Mouse (Mus musculus) hindbrain, embryonic 14.5 days (tissue): Measurements from ENCODE around the gene Carm1. TPM values are rescaled to one million over a fixed set of nuclear protein-coding genes. Genes with fewer than 3 reads are reported as not detected.
A peak's percentile ranks its signal among the peaks of the same experiment; 100 is the strongest.
"Not testable (repeated sequence)": the region's sequence is repeated elsewhere in the genome, so short reads cannot be mapped to it uniquely, and the experiment has no call there.

Experiments
- ATAC-seq: fragments of 200-750 bp; cut with Nextera tagmentation; 2 replicates; pipeline ENCODE4 v1.8.0; 2017; ENCODE audit warnings: moderate number of reproducible peaks, mild to moderate bottlenecking, moderate TSS enrichment, moderate library complexity; ENCODE audit not compliant: low FRiP score
- DNase-seq: peaks from one replicate; pipeline ENCODE4 v3.0.0-alpha.2; 2015; ENCODE audit warnings: low spot score
- H3K27ac ChIP-seq: fragments of 300-500 bp; sonication (generic); 2 replicates; pipeline ENCODE4 v1.5.1; 2014; ENCODE audit warnings: mild to moderate bottlenecking, moderate library complexity
- H3K27me3 ChIP-seq: fragments of 300-500 bp; sonication (generic); 2 replicates; pipeline ENCODE4 v1.6.1; 2014; ENCODE audit warnings: mild to moderate bottlenecking, low read length, mixed read lengths; ENCODE audit not compliant: control insufficient read depth, insufficient read depth
- H3K36me3 ChIP-seq: fragments of 300-500 bp; sonication (generic); replicated peaks from 2 replicates; pipeline ENCODE4 v1.6.1; 2014; ENCODE audit not compliant: control insufficient read depth, insufficient read depth
- H3K4me1 ChIP-seq: fragments of 300-500 bp; sonication (generic); replicated peaks from 2 replicates; pipeline ENCODE4 v1.6.1; 2014; ENCODE audit warnings: antibody characterized with exemption, low read length, mixed read lengths; ENCODE audit not compliant: control insufficient read depth, insufficient read depth
- H3K4me2 ChIP-seq: fragments of 300-500 bp; sonication (generic); replicated peaks from 2 replicates; pipeline ENCODE4 v1.6.1; 2014; ENCODE audit warnings: mild to moderate bottlenecking, moderate library complexity
- H3K4me3 ChIP-seq: fragments of 300-500 bp; sonication (generic); replicated peaks from 2 replicates; pipeline ENCODE4 v1.5.1; 2014; ENCODE audit warnings: mild to moderate bottlenecking, low read length
- H3K9ac ChIP-seq: fragments of 300-500 bp; sonication (generic); 2 replicates; pipeline ENCODE4 v1.6.1; 2014
- H3K9me3 ChIP-seq: fragments of 300-500 bp; sonication (generic); 2 replicates; pipeline ENCODE4 v1.6.1; 2016; ENCODE audit warnings: low read length; ENCODE audit not compliant: control insufficient read depth
- WGBS: fragments of 180-500 bp; shearing (Covaris S2); extraction: QIAGEN DNeasy Blood & Tissue Kit; methylation state at CpG from one replicate; pipeline ENCODE4 v1.1.7; 2014; 5-methylcytosine and 5-hydroxymethylcytosine counted together
- polyA plus RNA-seq: library from polyadenylated mRNA; unstranded; fragments of >200 nt; fragmentation: Nextera tagmentation; extraction: Ambion mirVana; gene quantifications from 2 replicates; pipeline ENCODE4 v1.2.1, GENCODE M21; 2014

Gene Carm1
- polyA plus RNA-seq, 1 experiment from 2014 or later, result 37.0 TPM

GRCm38 (mm10) chr9:21510689-21511015, 36.0 kb upstream of the Carm1 start:
- H3K9ac ChIP-seq, result peak overlapping the region; percentile 71
- DNase-seq, result no peak
- H3K4me1 ChIP-seq, result peaks cover 14% of the 10 kb centered on the region
- H3K4me2 ChIP-seq, result peak overlapping the region; percentile 49
- no peaks in the 10 kb centered on the region for H3K9me3 ChIP-seq
- peak overlapping the region; percentile 88 for H3K27ac ChIP-seq
- ATAC-seq, result peak; percentile 29; the same call in 1 of the 2 replicates
- peaks cover 32% of the 10 kb centered on the region for H3K36me3 ChIP-seq
- 6% methylated on average over 7 of the region's 7 CpGs for WGBS
- H3K4me3 ChIP-seq, result peak overlapping the region; percentile 58
- H3K27me3 ChIP-seq, result no peaks in the 10 kb centered on the region

- Histone ChIP-seq H3K4me3 (peak overlapping the region; percentile 58), H3K9me3 (no peaks in the 10 kb centered on the region), H3K9ac (peak overlapping the region; percentile 71), H3K36me3 (peaks cover 28% of the 10 kb centered on the region), H3K4me2 (peak overlapping the region; percentile 49), H3K4me1 (peaks cover 14% of the 10 kb centered on the region), H3K27me3 (no peaks in the 10 kb centered on the region), H3K27ac (peak overlapping the region; percentile 88)
- 84% methylated on average over 9 of the region's 9 CpGs for WGBS
- DNase-seq, result no peak
- ATAC-seq, result no peak
Observed at GRCm38 (mm10) chr9:21511052-21511451, 35.6 kb upstream of the Carm1 start.

GRCm38 (mm10) chr9:21513466-21513865, 33.2 kb upstream of the Carm1 start:
- no peaks in the 10 kb centered on the region for H3K27me3 ChIP-seq
- no peaks in the 10 kb centered on the region for H3K9me3 ChIP-seq
- H3K27ac ChIP-seq, result no peak overlapping the region
- H3K9ac ChIP-seq, result no peak overlapping the region
- no peak overlapping the region for H3K4me3 ChIP-seq
- ATAC-seq, result no peak
- H3K4me2 ChIP-seq, result no peak overlapping the region
- H3K36me3 ChIP-seq, result peaks cover 5% of the 10 kb centered on the region; the same call in 1 of the 2 replicates
- peaks cover 14% of the 10 kb centered on the region for H3K4me1 ChIP-seq
- DNase-seq, result no peak
- 99% methylated on average over 4 of the region's 4 CpGs for WGBS

DNA sequence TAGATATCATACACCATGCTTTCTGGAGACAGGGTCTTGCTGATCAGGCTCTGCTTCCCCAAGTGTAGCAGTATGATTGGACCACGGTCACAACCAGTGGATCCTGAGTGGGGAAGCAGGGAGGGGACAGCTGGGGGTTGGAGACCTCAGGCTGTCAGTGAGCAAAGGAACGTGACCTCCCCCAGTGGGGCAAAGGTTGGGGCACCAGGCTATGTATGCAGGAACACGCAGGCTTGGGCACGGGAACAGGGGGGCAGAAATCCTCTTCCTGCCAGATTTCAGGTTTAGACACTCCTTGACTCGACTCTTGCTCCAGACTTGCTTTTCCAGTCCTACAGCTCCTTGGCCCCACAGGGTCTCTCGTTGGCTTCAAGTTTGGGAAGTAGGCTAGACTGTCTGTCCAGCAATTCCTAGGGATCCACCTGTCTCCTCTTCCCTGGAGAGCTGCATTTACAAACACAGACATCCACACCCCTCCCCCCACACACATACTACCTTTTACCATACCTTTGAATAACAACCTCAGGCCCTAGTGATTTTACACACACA, 28.7 kb upstream of the Carm1 start:
- H3K36me3 ChIP-seq, result no peaks in the 10 kb centered on the region
- H3K9ac ChIP-seq, result no peak overlapping the region
- ATAC-seq (no peak), DNase-seq (no peak)
- H3K27ac ChIP-seq, result no peak overlapping the region
- no peaks in the 10 kb centered on the region for H3K9me3 ChIP-seq
- H3K4me3 ChIP-seq, result no peak overlapping the region
- H3K4me2 ChIP-seq, result no peak overlapping the region
- 88% methylated on average over 6 of the region's 6 CpGs for WGBS
- H3K27me3 ChIP-seq, result no peaks in the 10 kb centered on the region
- no peaks in the 10 kb centered on the region for H3K4me1 ChIP-seq

GRCm38 (mm10) chr9:21518690-21519089, 28.0 kb upstream of the Carm1 start:
- H3K27ac ChIP-seq, result not testable (repeated sequence)

DNA sequence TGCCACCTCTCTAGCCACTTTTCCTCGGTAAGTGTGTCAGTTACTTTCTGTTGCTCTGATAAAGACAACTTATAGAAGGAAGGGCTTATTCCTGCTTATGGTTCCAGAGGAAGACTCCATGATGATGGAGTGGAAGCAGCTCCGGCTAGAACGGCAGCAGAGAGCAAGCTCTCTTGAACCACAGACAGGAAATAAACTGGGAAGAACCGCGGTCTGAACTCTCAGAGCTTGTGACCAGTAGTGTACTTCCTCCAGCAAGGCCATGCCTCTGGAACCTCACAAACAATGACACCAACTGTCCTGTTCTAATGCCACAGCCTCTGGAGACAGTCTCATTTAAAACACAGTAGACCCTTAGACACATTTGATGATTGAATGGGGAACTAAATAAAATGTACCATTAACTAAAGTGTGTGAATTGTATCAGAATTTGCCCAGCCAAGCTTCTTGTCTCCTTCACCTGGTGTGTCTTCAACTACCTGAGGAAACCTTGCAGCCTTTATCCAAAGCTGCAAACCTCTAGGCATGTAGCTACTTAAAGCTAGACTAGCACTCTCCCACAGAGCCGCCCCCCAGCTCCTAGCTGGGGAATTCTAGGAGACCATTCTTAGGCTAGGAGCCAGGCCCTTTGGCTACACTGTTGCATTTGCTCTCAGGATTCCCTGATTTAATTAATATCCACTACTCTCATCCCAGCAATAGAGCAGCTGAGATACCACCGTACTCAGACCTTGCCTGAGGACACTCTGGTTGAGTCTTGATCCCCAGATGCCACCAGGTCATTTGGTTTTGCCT, 21.4 kb upstream of the Carm1 start:
- DNase-seq (no peak), ATAC-seq (no peak)
- Histone ChIP-seq H3K27me3 (no peaks in the 10 kb centered on the region), H3K4me1 (no peaks in the 10 kb centered on the region), H3K27ac (no peak overlapping the region), H3K4me3 (no peak overlapping the region), H3K36me3 (no peaks in the 10 kb centered on the region), H3K9ac (no peak overlapping the region), H3K4me2 (no peak overlapping the region), H3K9me3 (no peaks in the 10 kb centered on the region)
- 78% methylated on average over 7 of the region's 7 CpGs for WGBS

More at GRCm38 (mm10) chr9:21518690-21519089, 28.0 kb upstream of the Carm1 start:
- not testable (repeated sequence) for H3K4me3 ChIP-seq, H3K4me2 ChIP-seq, H3K9me3 ChIP-seq, H3K4me1 ChIP-seq, ATAC-seq, H3K36me3 ChIP-seq, DNase-seq, H3K9ac ChIP-seq, H3K27me3 ChIP-seq
- WGBS, result 85% methylated on average over 6 of the region's 6 CpGs

DNA sequence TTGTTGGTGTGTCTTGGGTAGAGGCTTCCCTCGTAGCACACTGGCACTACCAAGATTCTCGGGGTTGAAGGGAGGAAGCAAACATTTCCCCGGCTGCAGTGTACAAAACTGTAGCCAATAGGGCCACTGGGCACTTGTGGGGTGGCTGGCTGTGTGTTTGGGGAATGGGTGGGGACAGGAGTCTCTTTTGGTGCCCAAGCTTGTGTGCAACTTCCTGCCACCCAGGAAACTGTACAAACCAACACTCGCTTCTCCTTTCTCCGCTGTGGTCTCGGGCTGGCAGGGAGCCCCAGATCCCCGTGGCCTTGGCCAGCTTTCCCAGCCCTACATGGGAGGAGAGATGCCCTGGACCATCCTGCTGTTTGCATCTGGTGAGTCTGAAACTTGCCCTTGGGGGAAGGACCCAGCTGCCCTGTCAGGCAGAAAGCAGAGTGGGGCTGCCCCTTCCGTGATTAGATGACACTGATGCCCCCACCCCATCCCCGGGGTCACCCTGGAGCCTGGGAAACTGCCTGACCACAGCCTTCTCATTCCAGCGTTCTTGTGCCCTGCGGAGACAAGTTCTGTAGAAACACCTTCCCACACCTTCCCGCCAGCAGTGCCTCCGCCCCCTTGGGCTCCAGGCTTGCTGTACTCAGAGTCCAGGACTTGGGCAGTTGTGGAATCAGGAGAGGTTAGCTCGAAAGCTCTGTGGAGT, 20.6 kb upstream of the Carm1 start, which contains the start of gene AB124611:
Gene AB124611 (plus strand): TSS at position 240 of the 697 bp plus-strand sequence.
- Histone ChIP-seq H3K4me3 (no peak within 1 kb of the TSS), H3K9me3 (no peaks in the 10 kb centered on the region), H3K4me2 (no peak within 1 kb of the TSS), H3K27me3 (no peaks in the 10 kb centered on the region), H3K9ac (no peak within 1 kb of the TSS), H3K36me3 (no peaks in the 10 kb centered on the region), H3K4me1 (no peaks in the 10 kb centered on the region), H3K27ac (no peak within 1 kb of the TSS)
- DNase-seq, result no peak
- ATAC-seq, result no peak
- 71% methylated on average over 14 of the region's 14 CpGs for WGBS

- Histone ChIP-seq H3K36me3 (no peaks in the 10 kb centered on the region), H3K4me2 (no peak overlapping the region), H3K9ac (no peak overlapping the region), H3K4me1 (no peaks in the 10 kb centered on the region), H3K4me3 (no peak overlapping the region), H3K27ac (no peak overlapping the region), H3K27me3 (no peaks in the 10 kb centered on the region), H3K9me3 (no peaks in the 10 kb centered on the region)
- no peak for DNase-seq
- ATAC-seq, result no peak
- WGBS, result 83% methylated on average over 3 of the region's 3 CpGs
Observed at GRCm38 (mm10) chr9:21526634-21526944, 20.1 kb upstream of the Carm1 start.

GRCm38 (mm10) chr9:21527100-21527801, 19.4 kb upstream of the Carm1 start:
- H3K27ac ChIP-seq, result no peak overlapping the region
- H3K4me1 ChIP-seq, result no peaks in the 10 kb centered on the region
- no peaks in the 10 kb centered on the region for H3K36me3 ChIP-seq
- H3K4me3 ChIP-seq, result no peak overlapping the region
- WGBS, result 93% methylated on average over 2 of the region's 2 CpGs
- no peaks in the 10 kb centered on the region for H3K27me3 ChIP-seq
- ATAC-seq, result no peak
- no peak for DNase-seq
- H3K9ac ChIP-seq, result no peak overlapping the region
- H3K9me3 ChIP-seq, result no peaks in the 10 kb centered on the region
- H3K4me2 ChIP-seq, result no peak overlapping the region
